9 mouse cellular contexts compared by ENCODE assay signal in genomic region chr7:116029991-116030390, GRCm38 (mm10). TPM values are rescaled to one million over a fixed set of nuclear protein-coding genes. Genes with fewer than 3 reads are reported as not detected.
A peak's percentile ranks its signal among the peaks of the same experiment; 100 is the strongest.
DNase-seq lines count a peak whose midpoint lies in the region; ATAC-seq and TF ChIP-seq lines count a peak whose summit lies in the region.
"Had no signal": no experiment of that assay in that cellular context is flagged by ENCODE, and none has a peak within 500 bp of the region (broad histone marks: within the 10 kb centered on the region; RNA-seq: fewer than 3 reads in every experiment).

No protein-coding gene starts in this region.

- H3K36me3 ChIP-seq in heart, embryonic 13.5 days: no peaks in the 10 kb centered on the region
- H3K36me3 ChIP-seq in embryonic facial prominence, embryonic 10.5 days (replicated peaks): no peaks in the 10 kb centered on the region
- no peaks in the 10 kb centered on the region for H3K36me3 ChIP-seq in hindbrain, embryonic 12.5 days
- H3K36me3 ChIP-seq in midbrain, postnatal 0 days (ENCODE audit: insufficient read depth, low read length): no peaks in the 10 kb centered on the region

- DNase-seq in heart, postnatal 25 days (ENCODE audit: low spot score): no peak
- peak; percentile 19 for DNase-seq in embryonic facial prominence, embryonic 10.5 days (ENCODE audit: low spot score)
- DNase-seq in midbrain, postnatal 0 days (ENCODE audit: low spot score): no peak
- DNase-seq in adrenal gland, postnatal 25 days: no peak
- no peak for DNase-seq in cerebellum, adult 9-11 months

- peak overlapping the region; percentile 94 for H3K27ac ChIP-seq in heart, embryonic 13.5 days (replicated peaks)
- H3K27ac ChIP-seq in embryonic facial prominence, embryonic 10.5 days (replicated peaks): peak overlapping the region; percentile 95; the same call in 1 of the 2 replicates
- no peak overlapping the region for H3K27ac ChIP-seq in hindbrain, embryonic 12.5 days
- no peak overlapping the region for H3K27ac ChIP-seq in midbrain, postnatal 0 days (ENCODE audit: low read depth, low read length)

- ATAC-seq in heart, embryonic 13.5 days (ENCODE audit: extremely low read depth, insufficient number of reproducible peaks, low FRiP score, low TSS enrichment): no peak
- no peak for ATAC-seq in hindbrain, embryonic 12.5 days (ENCODE audit: low FRiP score)
- ATAC-seq in midbrain, postnatal 0 days (ENCODE audit: low FRiP score): no peak
- no peak for ATAC-seq in frontal cortex, adult (ENCODE audit: low TSS enrichment)
- ATAC-seq: CD4-positive, CD25-positive, alpha-beta regulatory T cell, adult 4 months had no signal

- H3K9ac ChIP-seq in heart, embryonic 13.5 days: peak overlapping the region; percentile 90
- H3K9ac ChIP-seq in hindbrain, embryonic 12.5 days: peak overlapping the region; percentile 78; the same call in 1 of the 2 replicates
- H3K9ac ChIP-seq in midbrain, postnatal 0 days (replicated peaks; ENCODE audit: low read length, poor library complexity, severe bottlenecking): no peak overlapping the region

- WGBS in heart, embryonic 13.5 days: 42% methylated on average over 3 of the region's 3 CpGs
- 25% methylated on average over 3 of the region's 3 CpGs for WGBS in embryonic facial prominence, embryonic 10.5 days
- 45% methylated on average over 3 of the region's 3 CpGs for WGBS in hindbrain, embryonic 12.5 days
- WGBS in midbrain, postnatal 0 days: 43% methylated on average over 3 of the region's 3 CpGs

- intact Hi-C loops in heart, postnatal 25 days (cut with DNase I): loop anchor here (5.0 kb wide), 4 partner anchors 78 to 663 kb away; no protein-coding TSS in a partner anchor

- H3K4me2 ChIP-seq in heart, embryonic 13.5 days: peak overlapping the region; percentile 87
- peak overlapping the region; percentile 98 for H3K4me2 ChIP-seq in hindbrain, embryonic 12.5 days (replicated peaks)
- H3K4me2 ChIP-seq in midbrain, postnatal 0 days (ENCODE audit: low read depth, low read length, poor library complexity, severe bottlenecking): peak overlapping the region; percentile 99

- H3K9me3 ChIP-seq in heart, embryonic 13.5 days: no peaks in the 10 kb centered on the region
- H3K9me3 ChIP-seq in embryonic facial prominence, embryonic 10.5 days: no peaks in the 10 kb centered on the region
- H3K9me3 ChIP-seq in hindbrain, embryonic 12.5 days (replicated peaks): no peaks in the 10 kb centered on the region
- no peaks in the 10 kb centered on the region for H3K9me3 ChIP-seq in midbrain, postnatal 0 days (ENCODE audit: low read length)

- no peak for TF ChIP-seq CTCF in midbrain, postnatal 0 days (IDR thresholded peaks at IDR 0.05)

- H3K4me1 ChIP-seq in heart, embryonic 13.5 days: peaks cover 20% of the 10 kb centered on the region
- peaks cover 50% of the 10 kb centered on the region for H3K4me1 ChIP-seq in embryonic facial prominence, embryonic 10.5 days
- H3K4me1 ChIP-seq in hindbrain, embryonic 12.5 days: peaks cover 35% of the 10 kb centered on the region
- H3K4me1 ChIP-seq in midbrain, postnatal 0 days (ENCODE audit: insufficient read depth, low read length): peaks cover 11% of the 10 kb centered on the region

- H3K4me3 ChIP-seq in heart, embryonic 13.5 days: peak overlapping the region; percentile 79
- H3K4me3 ChIP-seq in embryonic facial prominence, embryonic 10.5 days: peak overlapping the region; percentile 81
- no peak overlapping the region for H3K4me3 ChIP-seq in hindbrain, embryonic 12.5 days
- H3K4me3 ChIP-seq in midbrain, postnatal 0 days (ENCODE audit: low read depth, low read length): no peak overlapping the region

- 0 out of 2 replicates have a peak, but pooled peaks cover 1% of the 10 kb centered on the region for H3K27me3 ChIP-seq in heart, embryonic 13.5 days (replicated peaks)
- H3K27me3 ChIP-seq in embryonic facial prominence, embryonic 10.5 days (replicated peaks; ENCODE audit: low read depth, poor library complexity, severe bottlenecking): peaks cover 24% of the 10 kb centered on the region
- peaks cover 24% of the 10 kb centered on the region for H3K27me3 ChIP-seq in hindbrain, embryonic 12.5 days
- peaks cover 16% of the 10 kb centered on the region for H3K27me3 ChIP-seq in midbrain, postnatal 0 days (ENCODE audit: insufficient read depth, low read length)

RNA-seq across cellular contexts. Expression of gene Sox6, which starts 8.6 kb away (rescaled TPM):
- polyA plus RNA-seq in heart, embryonic 13.5 days (2015; fragmentation: Nextera tagmentation; extraction: Ambion mirVana): 27.2 and 30.0 TPM in 2 replicates
- total RNA-seq in heart, postnatal 25 days (2021): 10 to 100 TPM; 27.4 to 36.9 TPM
- polyA plus RNA-seq in embryonic facial prominence, embryonic 10.5 days (2016; fragmentation: Nextera tagmentation; extraction: Ambion mirVana): 22.7 and 25.5 TPM in 2 replicates
- polyA plus RNA-seq in hindbrain, embryonic 12.5 days (2016; fragmentation: Nextera tagmentation; extraction: Ambion mirVana): 50.9 and 55.3 TPM in 2 replicates
- 47.6 and 49.5 TPM in 2 replicates for total RNA-seq in midbrain, postnatal 0 days (2014; rRNA removed)
- polyA plus RNA-seq in midbrain, postnatal 0 days (2015; fragmentation: Nextera tagmentation; extraction: Ambion mirVana): 30.6 and 30.8 TPM in 2 replicates
- total RNA-seq in adrenal gland, postnatal 25 days (2021): 10.9 and 16.0 TPM in 2 replicates
- polyA plus RNA-seq: CD4-positive, CD25-positive, alpha-beta regulatory T cell, adult 4 months had no signal

RNA-seq across cellular contexts. Expression of gene 1110004F10Rik, which starts 9.2 kb away (rescaled TPM):
- polyA plus RNA-seq in heart, embryonic 13.5 days (2015; fragmentation: Nextera tagmentation; extraction: Ambion mirVana): 156 and 180 TPM in 2 replicates
- 10 to 100 TPM; 51.5 to 53.2 TPM for total RNA-seq in heart, postnatal 25 days (2021)
- polyA plus RNA-seq in embryonic facial prominence, embryonic 10.5 days (2016; fragmentation: Nextera tagmentation; extraction: Ambion mirVana): 339 and 344 TPM in 2 replicates
- 283 and 308 TPM in 2 replicates for polyA plus RNA-seq in hindbrain, embryonic 12.5 days (2016; fragmentation: Nextera tagmentation; extraction: Ambion mirVana)
- 169 and 210 TPM in 2 replicates for total RNA-seq in midbrain, postnatal 0 days (2014; rRNA removed)
- 368 and 370 TPM in 2 replicates for polyA plus RNA-seq in midbrain, postnatal 0 days (2015; fragmentation: Nextera tagmentation; extraction: Ambion mirVana)
- total RNA-seq in adrenal gland, postnatal 25 days (2021): 109 and 115 TPM in 2 replicates

RNA-seq across cellular contexts. Expression of gene Gm4353, which starts 54.4 kb away (rescaled TPM):
- 0.11 and 0.52 TPM in 2 replicates for polyA plus RNA-seq in heart, embryonic 13.5 days (2015; fragmentation: Nextera tagmentation; extraction: Ambion mirVana)
- 1 to 10 TPM in 1 of 2 experiments, under 1 TPM in 1; 0.62 to 1.1 TPM for total RNA-seq in heart, postnatal 25 days (2021)
- polyA plus RNA-seq in embryonic facial prominence, embryonic 10.5 days (2016; fragmentation: Nextera tagmentation; extraction: Ambion mirVana): 1.3 and 1.4 TPM in 2 replicates
- polyA plus RNA-seq in hindbrain, embryonic 12.5 days (2016; fragmentation: Nextera tagmentation; extraction: Ambion mirVana): 0.41 and 0.90 TPM in 2 replicates
- total RNA-seq in midbrain, postnatal 0 days (2014; rRNA removed): 0.93 and 4.0 TPM in 2 replicates
- polyA plus RNA-seq in midbrain, postnatal 0 days (2015; fragmentation: Nextera tagmentation; extraction: Ambion mirVana): 0.28 and 0.54 TPM in 2 replicates
- total RNA-seq in adrenal gland, postnatal 25 days (2021): 3.9 and 4.2 TPM in 2 replicates

Comparison
In these comparisons a context has a peak if more than half of its experiments do, and no peak if none do; other contexts are left out.
1. H3K27ac ChIP-seq: peak in heart, embryonic 13.5 days (single experiment) and embryonic facial prominence, embryonic 10.5 days (single experiment); none in hindbrain, embryonic 12.5 days (single experiment) and midbrain, postnatal 0 days (single experiment).
2. H3K4me3 ChIP-seq: peak in heart, embryonic 13.5 days (single experiment) and embryonic facial prominence, embryonic 10.5 days (single experiment); none in hindbrain, embryonic 12.5 days (single experiment) and midbrain, postnatal 0 days (single experiment).
3. Peak in every context shown above with its lines, with median percentiles within 50 percentile points of each other: H3K4me2 ChIP-seq.